Mouse (Mus musculus): ENCODE data around the gene Gm28269. TPM values are rescaled to one million over a fixed set of nuclear protein-coding genes. Genes with fewer than 3 reads are reported as not detected.

Gene Gm28269
- not detected for total RNA-seq (2021)

DNA sequence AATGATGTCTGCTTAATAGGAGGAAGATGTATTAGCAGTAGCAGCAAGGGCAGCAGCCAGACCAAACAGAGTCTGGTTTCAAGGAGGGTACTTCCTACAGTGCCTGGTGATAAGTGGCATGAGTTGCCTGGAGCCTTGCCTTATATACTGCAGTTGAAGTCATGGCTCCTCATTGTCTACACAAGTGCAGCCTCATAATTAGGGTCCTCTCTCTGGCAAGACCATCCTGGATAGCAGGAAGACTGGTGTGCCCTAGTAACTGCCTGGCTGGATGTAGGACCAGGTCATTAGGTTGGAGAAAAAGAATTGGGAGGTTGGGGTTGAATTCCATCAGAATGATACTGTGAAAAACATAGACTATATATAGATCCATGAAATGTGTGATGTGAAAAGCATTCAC lies at the start of gene Gm28269:
Gene Gm28269 (minus strand): TSS at position 101 of the 400 bp plus-strand sequence.
- DNase-seq (ENCODE audit: extremely low spot score in 1 of 2, low spot score in 1 of 2): no peak

DNA sequence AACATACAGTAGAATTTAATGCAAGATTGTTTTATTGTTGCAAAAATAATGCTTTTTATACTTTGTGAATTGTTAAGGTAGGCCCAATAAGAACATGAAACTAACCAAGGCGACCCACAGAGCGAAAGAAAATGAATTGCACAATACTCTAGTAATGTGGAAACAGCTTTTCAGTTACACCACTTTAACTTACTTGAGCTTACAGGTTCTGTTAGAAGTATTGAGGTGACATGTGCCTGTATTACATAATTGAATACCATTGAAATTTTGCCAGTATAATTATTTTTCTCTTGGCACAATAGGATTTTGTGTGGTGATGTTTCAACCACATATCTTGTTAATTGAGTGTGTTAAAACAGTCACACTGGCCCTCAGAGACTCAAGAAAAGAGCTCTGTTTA lies 28.0 kb downstream of the Gm28269 start:
- no peak for DNase-seq (ENCODE audit: extremely low spot score in 1 of 2, low spot score in 1 of 2)

DNA sequence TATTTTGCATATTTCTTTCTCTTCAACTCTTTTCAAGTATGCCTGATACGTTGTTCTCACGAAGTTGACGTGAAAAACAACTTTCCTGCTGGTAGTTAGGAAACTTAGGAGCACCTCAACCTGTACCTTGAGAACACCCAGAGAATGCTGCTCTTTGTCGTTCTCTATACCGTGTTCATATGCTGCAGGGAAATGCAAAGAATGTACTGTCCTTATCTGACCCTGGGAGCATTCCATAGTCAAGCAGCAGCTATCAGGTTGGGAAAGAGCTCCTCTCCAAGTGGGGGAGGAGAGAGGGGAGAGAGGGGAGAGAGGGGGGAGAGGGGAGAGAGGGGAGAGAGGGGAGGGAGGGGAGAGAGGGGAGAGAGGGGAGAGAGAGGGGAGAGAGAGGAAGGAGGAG lies 29.6 kb downstream of the Gm28269 start:
- DNase-seq (ENCODE audit: extremely low spot score in 1 of 2, low spot score in 1 of 2): no peak

DNA sequence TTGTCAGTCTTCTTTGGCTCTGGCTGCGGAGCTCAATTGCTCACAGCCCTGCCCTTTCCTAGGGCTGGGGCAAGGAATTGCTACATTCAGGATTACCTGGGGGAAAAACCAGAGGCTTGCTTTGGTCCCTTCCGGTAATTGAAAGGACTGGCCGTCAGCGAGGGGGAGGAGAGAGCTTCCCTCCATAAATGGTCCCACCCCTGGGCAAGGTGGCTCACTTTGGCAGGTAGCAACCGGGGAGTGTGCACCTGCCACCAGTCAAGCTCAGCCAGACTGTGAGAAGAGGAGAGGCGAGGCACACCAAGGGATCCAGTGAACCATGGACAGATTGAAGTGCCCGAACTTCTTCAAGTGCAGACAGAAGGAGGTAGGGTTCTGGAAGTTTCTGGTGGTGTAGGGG lies 30.1 kb downstream of the Gm28269 start, which contains the start of gene Slc6a14:
Gene Slc6a14 (plus strand): TSS at position 68 of the 400 bp plus-strand sequence.
- DNase-seq (ENCODE audit: extremely low spot score in 1 of 2, low spot score in 1 of 2): no peak

DNA sequence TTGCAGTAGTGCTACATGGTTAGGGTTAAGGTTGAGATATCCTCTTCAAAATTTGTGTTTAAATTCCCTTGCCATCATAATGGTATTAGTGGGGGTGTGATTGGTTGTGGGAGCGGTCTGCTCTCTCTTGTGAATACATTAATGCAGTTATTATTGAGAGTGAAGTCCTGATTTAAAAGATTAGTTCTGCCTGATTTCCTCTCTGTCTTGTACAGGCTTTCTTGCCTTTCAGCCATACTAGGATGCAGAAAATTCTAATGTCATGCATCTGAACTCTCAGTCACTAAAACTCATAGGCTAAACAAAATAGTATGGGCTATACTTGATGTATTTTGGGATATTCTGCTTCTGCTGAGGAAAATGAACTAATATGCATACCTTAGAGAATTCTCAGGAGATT lies 40.4 kb downstream of the Gm28269 start:
- no peak for DNase-seq (ENCODE audit: extremely low spot score in 1 of 2, low spot score in 1 of 2)

DNA sequence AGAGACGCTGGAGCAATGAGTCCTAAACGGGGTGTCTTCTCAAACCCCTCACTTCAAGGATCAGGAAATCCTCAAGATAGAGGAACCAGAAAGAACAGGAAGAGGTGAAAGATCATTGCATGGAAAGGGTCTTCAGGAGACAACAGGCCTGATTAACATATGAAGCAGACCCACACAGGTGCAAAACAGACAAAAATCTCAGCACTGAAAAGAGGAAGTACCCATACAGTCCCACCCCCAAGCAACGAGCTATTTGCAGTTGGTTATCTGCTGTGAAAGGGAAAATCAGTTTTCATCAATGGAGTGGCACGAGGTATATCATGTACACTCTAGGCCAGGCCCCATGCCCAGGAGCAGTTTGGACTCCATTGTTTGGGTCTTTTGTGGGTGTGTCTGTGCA lies 43.3 kb downstream of the Gm28269 start:
- DNase-seq (ENCODE audit: extremely low spot score in 1 of 2, low spot score in 1 of 2): no peak

DNA sequence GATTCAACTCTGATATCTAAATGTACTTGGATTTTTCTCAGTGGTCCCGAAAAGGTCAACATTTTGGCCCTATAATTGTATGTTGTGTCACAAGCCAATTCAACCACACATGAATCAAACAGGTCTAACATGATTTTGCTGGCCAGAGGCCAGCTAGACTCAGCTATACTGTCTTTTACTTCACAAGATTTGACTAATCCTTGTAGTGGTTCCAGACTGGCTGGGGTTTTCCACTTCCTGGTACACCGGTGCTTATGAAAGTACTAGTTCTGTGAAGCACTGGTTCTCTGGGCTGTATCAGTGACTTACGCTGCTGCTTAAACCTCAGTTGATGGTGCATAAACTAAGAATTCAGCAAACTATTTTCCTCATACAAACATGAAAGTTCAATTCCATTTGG lies 49.2 kb downstream of the Gm28269 start:
- no peak for DNase-seq (ENCODE audit: extremely low spot score in 1 of 2, low spot score in 1 of 2)

DNA sequence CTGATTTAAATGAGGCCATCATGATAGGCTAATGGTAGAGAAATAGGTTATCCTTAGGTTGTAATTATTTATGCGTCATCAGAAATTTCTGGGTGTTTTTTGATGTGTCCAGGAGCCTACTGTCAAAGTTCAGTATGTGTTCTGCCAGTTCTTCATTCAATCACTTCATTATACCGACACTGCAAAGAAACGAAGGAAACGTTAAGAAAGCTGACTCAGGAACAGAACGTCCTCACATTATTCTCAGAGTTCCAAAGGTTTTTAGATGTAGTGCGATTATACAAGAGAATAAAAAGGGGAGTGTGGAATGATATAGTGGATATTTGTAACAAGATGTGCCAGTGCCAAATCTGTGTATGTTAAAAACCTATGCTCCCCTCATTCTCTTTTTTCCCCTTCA lies 49.7 kb downstream of the Gm28269 start:
- DNase-seq (ENCODE audit: extremely low spot score in 1 of 2, low spot score in 1 of 2): no peak

Other genes starting within 250 kb of the Gm28269 start
- not detected for gene Slc6a14, start 30.2 kb downstream of the Gm28269 start, total RNA-seq (2021)